Mouse (Mus musculus): ENCODE measurements around the gene Slc38a1. TPM values are rescaled to one million over a fixed set of nuclear protein-coding genes. Genes with fewer than 3 reads are reported as not detected.

Slc38a1 gene
- total and polyA plus RNA-seq, 3 experiments = 22.5 to 79.0 (median 39.4) TPM

- H3K27ac ChIP-seq (ENCODE audit: insufficient read depth, low read depth) = peak overlapping the region; percentile 33; the same call in 1 of the 2 replicates
- H3K79me2 ChIP-seq (replicated peaks; ENCODE audit: control insufficient read depth, extremely low read depth, insufficient read depth, poor library complexity, severe bottlenecking) = peaks cover 96% of the 10 kb centered on the region
- H3K4me3 ChIP-seq (replicated peaks in 1 of 3; ENCODE audit: low read depth in 2 of 3, low read length in 2 of 3, poor library complexity in 1 of 3) = peak overlapping the region in 1 of 3 experiments; percentile 17
- no peak overlapping the region for H3K9ac ChIP-seq (ENCODE audit: insufficient read depth, low read depth)
- peak; percentile 40 for DNase-seq (ENCODE audit: extremely low read depth)
- no peaks in the 10 kb centered on the region for H3K27me3 ChIP-seq (replicated peaks)
- in situ Hi-C loops (cut with MboI; ENCODE audit: low pct_ligation_motif_present, low pct_unique_long_range_greater_than_20kb, low sequenced_read_pairs) (no loop called here), dilution Hi-C loops (cut with MboI; ENCODE audit: extremely low pct_ligation_motif_present, extremely low pct_unique_long_range_greater_than_20kb, low sequenced_read_pairs) (no loop called here)
- TF ChIP-seq E2F4 (IDR thresholded peaks at IDR 0.05; ENCODE audit: insufficient replicate concordance, low read depth, low read length) (no peak), MAZ (IDR thresholded peaks at IDR 0.05; ENCODE audit: low read depth, low read length) (no peak), TBP (conservative IDR thresholded peaks at IDR 0.05; ENCODE audit: low read depth, low read length) (no peak), NRF1 (IDR thresholded peaks at IDR 0.05; ENCODE audit: low read depth, low read length) (no peak), PAX5 (IDR thresholded peaks at IDR 0.05; ENCODE audit: low read length) (no peak), RCOR1 (conservative IDR thresholded peaks at IDR 0.05; ENCODE audit: low read depth, low read length) (no peak), JUN (IDR thresholded peaks at IDR 0.05; ENCODE audit: insufficient read depth, low read depth, low read length) (no peak), CHD1 (IDR thresholded peaks at IDR 0.05; ENCODE audit: low read depth, low read length) (no peak), ZC3H11A (IDR thresholded peaks at IDR 0.05; ENCODE audit: low read depth, low read length) (no peak), JUND (conservative IDR thresholded peaks at IDR 0.05; ENCODE audit: low read depth, low read length) (no peak), RAD21 (IDR thresholded peaks at IDR 0.05; ENCODE audit: low read depth, low read length) (no peak), POLR2A (IDR thresholded peaks at IDR 0.05; ENCODE audit: low read depth, low read length) (no peak), EP300 (IDR thresholded peaks at IDR 0.05; ENCODE audit: low read length) (no peak), KAT2A (IDR thresholded peaks at IDR 0.05; ENCODE audit: insufficient replicate concordance, low read length) (no peak)
- H3K36me3 ChIP-seq (replicated peaks in 1 of 2; ENCODE audit: control insufficient read depth in 1 of 2, insufficient read depth in 1 of 2, low read length in 1 of 2) = peaks cover 27 to 78% of the 10 kb centered on the region in 2 experiments
- H3K9me3 ChIP-seq (replicated peaks; ENCODE audit: low read length) = peaks cover 21% of the 10 kb centered on the region
- H3K4me2 ChIP-seq (ENCODE audit: insufficient read depth, low read depth, poor library complexity, severe bottlenecking) = no peak overlapping the region
- H3K4me1 ChIP-seq (ENCODE audit: control insufficient read depth in 1 of 2, insufficient read depth in 2 of 2) = peaks cover 15 to 55% of the 10 kb centered on the region in 2 experiments
These were observed 11.5 kb downstream of the Slc38a1 start for GRCm38 (mm10) chr15:96631107-96631718.

GRCm38 (mm10) chr15:96628256-96628655 lies 14.5 kb downstream of the Slc38a1 start:
- Histone ChIP-seq H3K9me3 (replicated peaks; ENCODE audit: low read length) (peaks cover 10% of the 10 kb centered on the region), H3K4me3 (replicated peaks in 1 of 3; ENCODE audit: low read depth in 2 of 3, low read length in 2 of 3, poor library complexity in 1 of 3) (no peak overlapping the region), H3K79me2 (replicated peaks; ENCODE audit: control insufficient read depth, extremely low read depth, insufficient read depth, poor library complexity, severe bottlenecking) (peaks cover 85% of the 10 kb centered on the region), H3K4me1 (ENCODE audit: control insufficient read depth in 1 of 2, insufficient read depth in 2 of 2) (peaks cover 15 to 65% of the 10 kb centered on the region in 2 experiments), H3K27ac (ENCODE audit: insufficient read depth, low read depth) (no peak overlapping the region), H3K27me3 (replicated peaks) (no peaks in the 10 kb centered on the region), H3K4me2 (ENCODE audit: insufficient read depth, low read depth, poor library complexity, severe bottlenecking) (no peak overlapping the region), H3K36me3 (replicated peaks in 1 of 2; ENCODE audit: control insufficient read depth in 1 of 2, insufficient read depth in 1 of 2, low read length in 1 of 2) (peaks cover 25 to 77% of the 10 kb centered on the region in 2 experiments), H3K9ac (ENCODE audit: insufficient read depth, low read depth) (no peak overlapping the region)
- in situ Hi-C loops (cut with MboI; ENCODE audit: low pct_ligation_motif_present, low pct_unique_long_range_greater_than_20kb, low sequenced_read_pairs) (no loop called here), dilution Hi-C loops (cut with MboI; ENCODE audit: extremely low pct_ligation_motif_present, extremely low pct_unique_long_range_greater_than_20kb, low sequenced_read_pairs) (no loop called here)
- no peak for TF ChIP-seq GABPA (IDR thresholded peaks at IDR 0.05; ENCODE audit: insufficient replicate concordance, low read depth, low read length)
- TF ChIP-seq TBP (conservative IDR thresholded peaks at IDR 0.05; ENCODE audit: low read depth, low read length) = no peak
- no peak for TF ChIP-seq TCF12 (IDR thresholded peaks at IDR 0.05; ENCODE audit: low read depth, low read length)
- no peak for TF ChIP-seq CHD2 (IDR thresholded peaks at IDR 0.05; ENCODE audit: low read length)
- DNase-seq (ENCODE audit: extremely low read depth) = no peak

Measured in CH12.LX (cell line).